Mouse (Mus musculus): ENCODE measurements around the gene Cenpu. TPM values are rescaled to one million over a fixed set of nuclear protein-coding genes. Genes with fewer than 3 reads are reported as not detected.
A peak's percentile ranks its signal among the peaks of the same experiment; 100 is the strongest.

Cenpu gene
- polyA plus RNA-seq, 1 experiment = 56.9 TPM

- Histone ChIP-seq H3K27ac (ENCODE audit: insufficient read depth, low read length) (no peak overlapping the region), H3K27me3 (ENCODE audit: control insufficient read depth, insufficient read depth, low read length, poor library complexity, severe bottlenecking) (no peaks in the 10 kb centered on the region), H3K4me1 (ENCODE audit: control insufficient read depth, insufficient read depth, low read length) (no peaks in the 10 kb centered on the region), H3K9ac (ENCODE audit: low read depth, poor library complexity, severe bottlenecking) (peak overlapping the region; percentile 77), H3K9me3 (replicated peaks; ENCODE audit: control insufficient read depth, insufficient read depth, low read length, poor library complexity, severe bottlenecking) (no peaks in the 10 kb centered on the region), H3K36me3 (ENCODE audit: control insufficient read depth, insufficient read depth, low read length, poor library complexity, severe bottlenecking) (peaks cover 7% of the 10 kb centered on the region), H3K4me3 (ENCODE audit: low read depth, low read length) (peak overlapping the region; percentile 88)
- TF ChIP-seq POLR2A (IDR thresholded peaks at IDR 0.05; ENCODE audit: insufficient read depth, low read length) (no peak), EP300 (IDR thresholded peaks at IDR 0.05; ENCODE audit: insufficient read depth, low read depth, low read length) (no peak), CTCF (IDR thresholded peaks at IDR 0.05; ENCODE audit: low read depth, low read length) (no peak)
Measured at GRCm38 (mm10) chr8:46552441-46552765, 575 bp downstream of the Cenpu start.

GRCm38 (mm10) chr8:46559428-46559827 lies 7.6 kb downstream of the Cenpu start:
- H3K27ac ChIP-seq (ENCODE audit: insufficient read depth, low read length) = no peak overlapping the region
- no peak overlapping the region for H3K9ac ChIP-seq (ENCODE audit: low read depth, poor library complexity, severe bottlenecking)
- H3K27me3 ChIP-seq (ENCODE audit: control insufficient read depth, insufficient read depth, low read length, poor library complexity, severe bottlenecking) = no peaks in the 10 kb centered on the region
- peak; percentile 80 for TF ChIP-seq CTCF (IDR thresholded peaks at IDR 0.05; ENCODE audit: low read depth, low read length)
- no peak for TF ChIP-seq EP300 (IDR thresholded peaks at IDR 0.05; ENCODE audit: insufficient read depth, low read depth, low read length)
- peaks cover 24% of the 10 kb centered on the region for H3K36me3 ChIP-seq (ENCODE audit: control insufficient read depth, insufficient read depth, low read length, poor library complexity, severe bottlenecking)
- H3K4me3 ChIP-seq (ENCODE audit: low read depth, low read length) = no peak overlapping the region
- H3K4me1 ChIP-seq (ENCODE audit: control insufficient read depth, insufficient read depth, low read length) = no peaks in the 10 kb centered on the region
- H3K9me3 ChIP-seq (replicated peaks; ENCODE audit: control insufficient read depth, insufficient read depth, low read length, poor library complexity, severe bottlenecking) = no peaks in the 10 kb centered on the region

GRCm38 (mm10) chr8:46562333-46562732 lies 10.5 kb downstream of the Cenpu start:
- H3K27ac ChIP-seq (ENCODE audit: insufficient read depth, low read length) = no peak overlapping the region
- TF ChIP-seq EP300 (IDR thresholded peaks at IDR 0.05; ENCODE audit: insufficient read depth, low read depth, low read length) = no peak
- TF ChIP-seq CTCF (IDR thresholded peaks at IDR 0.05; ENCODE audit: low read depth, low read length) = no peak
- TF ChIP-seq POLR2A (IDR thresholded peaks at IDR 0.05; ENCODE audit: insufficient read depth, low read length) = no peak
- H3K9me3 ChIP-seq (replicated peaks; ENCODE audit: control insufficient read depth, insufficient read depth, low read length, poor library complexity, severe bottlenecking) = no peaks in the 10 kb centered on the region
- no peak overlapping the region for H3K4me3 ChIP-seq (ENCODE audit: low read depth, low read length)
- peaks cover 22% of the 10 kb centered on the region for H3K36me3 ChIP-seq (ENCODE audit: control insufficient read depth, insufficient read depth, low read length, poor library complexity, severe bottlenecking)
- H3K27me3 ChIP-seq (ENCODE audit: control insufficient read depth, insufficient read depth, low read length, poor library complexity, severe bottlenecking) = no peaks in the 10 kb centered on the region
- H3K4me1 ChIP-seq (ENCODE audit: control insufficient read depth, insufficient read depth, low read length) = no peaks in the 10 kb centered on the region
- no peak overlapping the region for H3K9ac ChIP-seq (ENCODE audit: low read depth, poor library complexity, severe bottlenecking)

GRCm38 (mm10) chr8:46566914-46567529 lies 15.2 kb downstream of the Cenpu start:
- TF ChIP-seq EP300 (IDR thresholded peaks at IDR 0.05; ENCODE audit: insufficient read depth, low read depth, low read length) (no peak), POLR2A (IDR thresholded peaks at IDR 0.05; ENCODE audit: insufficient read depth, low read length) (no peak), CTCF (IDR thresholded peaks at IDR 0.05; ENCODE audit: low read depth, low read length) (no peak)
- H3K9me3 ChIP-seq (replicated peaks; ENCODE audit: control insufficient read depth, insufficient read depth, low read length, poor library complexity, severe bottlenecking) = no peaks in the 10 kb centered on the region
- no peak overlapping the region for H3K4me3 ChIP-seq (ENCODE audit: low read depth, low read length)
- H3K27ac ChIP-seq (ENCODE audit: insufficient read depth, low read length) = no peak overlapping the region
- H3K27me3 ChIP-seq (ENCODE audit: control insufficient read depth, insufficient read depth, low read length, poor library complexity, severe bottlenecking) = no peaks in the 10 kb centered on the region
- H3K36me3 ChIP-seq (ENCODE audit: control insufficient read depth, insufficient read depth, low read length, poor library complexity, severe bottlenecking) = peaks cover 13% of the 10 kb centered on the region
- no peaks in the 10 kb centered on the region for H3K4me1 ChIP-seq (ENCODE audit: control insufficient read depth, insufficient read depth, low read length)
- H3K9ac ChIP-seq (ENCODE audit: low read depth, poor library complexity, severe bottlenecking) = no peak overlapping the region

- TF ChIP-seq POLR2A (IDR thresholded peaks at IDR 0.05; ENCODE audit: insufficient read depth, low read length) (no peak), EP300 (IDR thresholded peaks at IDR 0.05; ENCODE audit: insufficient read depth, low read depth, low read length) (no peak), CTCF (IDR thresholded peaks at IDR 0.05; ENCODE audit: low read depth, low read length) (no peak)
- Histone ChIP-seq H3K4me3 (ENCODE audit: low read depth, low read length) (no peak overlapping the region), H3K27me3 (ENCODE audit: control insufficient read depth, insufficient read depth, low read length, poor library complexity, severe bottlenecking) (no peaks in the 10 kb centered on the region), H3K4me1 (ENCODE audit: control insufficient read depth, insufficient read depth, low read length) (peaks cover 1% of the 10 kb centered on the region), H3K9me3 (replicated peaks; ENCODE audit: control insufficient read depth, insufficient read depth, low read length, poor library complexity, severe bottlenecking) (no peaks in the 10 kb centered on the region), H3K27ac (ENCODE audit: insufficient read depth, low read length) (no peak overlapping the region), H3K9ac (ENCODE audit: low read depth, poor library complexity, severe bottlenecking) (no peak overlapping the region), H3K36me3 (ENCODE audit: control insufficient read depth, insufficient read depth, low read length, poor library complexity, severe bottlenecking) (peaks cover 5% of the 10 kb centered on the region; the same call in 1 of the 2 replicates)
Measured at GRCm38 (mm10) chr8:46567946-46568345, 16.1 kb downstream of the Cenpu start.

- H3K9ac ChIP-seq (ENCODE audit: low read depth, poor library complexity, severe bottlenecking) = no peak overlapping the region
- no peaks in the 10 kb centered on the region for H3K9me3 ChIP-seq (replicated peaks; ENCODE audit: control insufficient read depth, insufficient read depth, low read length, poor library complexity, severe bottlenecking)
- H3K36me3 ChIP-seq (ENCODE audit: control insufficient read depth, insufficient read depth, low read length, poor library complexity, severe bottlenecking) = peaks cover 5% of the 10 kb centered on the region; the same call in 1 of the 2 replicates
- TF ChIP-seq EP300 (IDR thresholded peaks at IDR 0.05; ENCODE audit: insufficient read depth, low read depth, low read length) (no peak), CTCF (IDR thresholded peaks at IDR 0.05; ENCODE audit: low read depth, low read length) (no peak), POLR2A (IDR thresholded peaks at IDR 0.05; ENCODE audit: insufficient read depth, low read length) (no peak)
- H3K4me1 ChIP-seq (ENCODE audit: control insufficient read depth, insufficient read depth, low read length) = peaks cover 3% of the 10 kb centered on the region
- H3K27me3 ChIP-seq (ENCODE audit: control insufficient read depth, insufficient read depth, low read length, poor library complexity, severe bottlenecking) = no peaks in the 10 kb centered on the region
- no peak overlapping the region for H3K4me3 ChIP-seq (ENCODE audit: low read depth, low read length)
- H3K27ac ChIP-seq (ENCODE audit: insufficient read depth, low read length) = no peak overlapping the region
Measured at GRCm38 (mm10) chr8:46568942-46569341, 17.1 kb downstream of the Cenpu start.
